Mouse (Mus musculus) ovary, postnatal 14 days (tissue): ENCODE measurements around the gene Mapre1.

Experiments
- DNase-seq: peaks from one replicate; pipeline ENCODE4 v3.0.0; 2022; ENCODE audit warnings: low spot score

The Mapre1 gene

DNA sequence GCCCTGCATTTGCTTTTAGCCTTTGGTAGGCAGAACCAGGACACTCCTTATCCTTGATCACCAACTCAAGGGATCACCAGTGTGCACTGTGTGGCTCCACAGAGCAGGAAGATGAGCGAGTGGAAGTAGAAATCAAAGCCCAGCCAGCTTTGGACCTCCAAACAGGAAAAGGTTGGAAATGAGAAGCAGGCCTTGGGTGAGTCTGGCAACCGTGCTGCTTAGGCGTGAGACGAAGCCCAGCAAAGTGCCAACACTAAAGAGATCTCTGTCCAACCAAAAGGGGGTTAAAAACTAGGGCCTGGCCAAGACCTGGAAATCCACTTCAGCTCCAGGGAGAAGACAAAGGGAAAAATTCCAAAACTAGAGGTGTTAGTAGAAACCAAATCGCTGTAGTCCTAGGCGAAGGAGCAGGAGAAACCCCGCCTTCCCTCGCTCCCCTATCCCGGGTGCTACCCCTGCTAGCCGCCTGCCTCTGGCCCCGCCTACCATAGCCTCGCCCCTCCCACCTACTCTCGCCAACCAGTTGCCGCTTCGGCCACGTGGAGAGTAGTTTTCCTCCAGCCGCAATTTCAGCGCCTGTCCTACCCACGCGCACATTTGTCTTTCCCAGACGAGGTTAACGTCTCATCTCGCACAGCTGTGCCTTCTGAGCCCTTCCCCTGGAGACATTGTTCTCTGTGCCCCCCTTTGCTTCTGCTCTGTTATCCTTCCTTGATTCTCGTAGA lies 37.7 kb downstream of the Mapre1 start:
- peak; percentile 68 for DNase-seq

DNA sequence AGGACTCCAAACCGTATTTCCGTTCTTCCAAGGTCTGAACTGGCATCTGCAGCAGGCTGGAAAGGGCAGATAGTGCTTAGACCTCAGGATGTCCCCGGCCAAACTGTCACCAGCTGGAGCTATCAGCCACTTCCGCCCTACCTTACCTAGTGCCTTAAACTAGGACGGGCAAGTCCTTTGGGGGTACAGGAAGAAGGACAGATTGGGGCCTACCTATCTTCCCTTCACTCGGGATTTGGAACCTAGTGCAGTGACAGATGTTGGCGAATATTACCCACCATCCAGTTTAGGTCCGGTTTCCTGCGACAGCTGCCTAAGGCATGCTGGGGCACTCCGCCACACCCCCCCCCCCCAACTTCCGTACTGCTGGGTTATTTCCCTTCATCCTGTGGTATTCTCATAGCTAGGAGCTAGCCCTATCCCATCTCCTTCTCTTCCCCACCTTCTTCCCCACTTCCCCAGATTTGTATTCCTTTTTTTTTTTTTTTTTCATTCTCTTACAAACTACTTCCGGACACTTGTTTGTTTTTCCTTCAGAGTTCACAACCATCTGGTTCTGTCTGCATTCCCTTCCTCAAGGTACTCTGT lies 38.4 kb downstream of the Mapre1 start, which contains the start of gene Efcab8:
Efcab8 (plus strand) TSS at position 538 of the 588 bp plus-strand sequence.
- no peak for DNase-seq

DNA sequence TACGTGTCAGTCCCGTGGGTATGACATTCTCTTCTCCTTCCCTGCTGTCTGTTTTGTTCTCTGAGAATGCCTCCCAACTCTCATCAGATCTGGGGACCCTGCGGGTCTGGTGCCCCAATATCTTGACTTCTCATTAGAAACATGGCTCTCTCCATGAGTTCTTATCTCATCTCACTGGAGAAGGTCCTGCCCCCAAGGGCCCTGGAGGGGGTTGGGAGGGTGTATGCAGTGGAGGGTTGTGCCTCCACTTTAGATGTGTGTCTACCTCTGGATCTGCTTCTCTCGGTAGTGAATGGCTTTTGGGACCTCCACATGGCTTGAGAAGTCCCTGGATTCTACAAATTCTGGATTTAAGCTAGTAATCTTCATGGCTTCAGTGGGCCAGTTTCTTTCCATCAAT lies 40.1 kb downstream of the Mapre1 start:
- DNase-seq: no peak

DNA sequence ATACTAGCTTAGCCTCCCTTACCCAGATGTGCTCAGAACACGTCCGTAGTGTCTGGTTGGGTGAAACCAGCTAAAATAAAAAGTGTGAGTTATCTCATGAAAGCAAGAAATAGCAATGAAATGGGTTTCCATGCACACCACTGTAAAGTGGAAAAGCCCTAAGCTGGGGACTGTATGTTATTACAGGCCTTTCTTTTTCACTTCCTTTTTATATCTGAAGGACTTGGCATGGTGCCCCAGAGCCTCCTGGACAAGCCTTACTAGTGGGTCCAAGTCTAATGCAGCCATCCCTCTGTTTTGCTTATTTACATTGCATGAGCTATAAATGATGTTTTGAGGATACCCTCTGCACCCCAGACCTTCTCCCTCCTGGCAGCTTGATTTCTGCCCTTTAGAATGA lies 43.6 kb downstream of the Mapre1 start:
- no peak for DNase-seq

DNA sequence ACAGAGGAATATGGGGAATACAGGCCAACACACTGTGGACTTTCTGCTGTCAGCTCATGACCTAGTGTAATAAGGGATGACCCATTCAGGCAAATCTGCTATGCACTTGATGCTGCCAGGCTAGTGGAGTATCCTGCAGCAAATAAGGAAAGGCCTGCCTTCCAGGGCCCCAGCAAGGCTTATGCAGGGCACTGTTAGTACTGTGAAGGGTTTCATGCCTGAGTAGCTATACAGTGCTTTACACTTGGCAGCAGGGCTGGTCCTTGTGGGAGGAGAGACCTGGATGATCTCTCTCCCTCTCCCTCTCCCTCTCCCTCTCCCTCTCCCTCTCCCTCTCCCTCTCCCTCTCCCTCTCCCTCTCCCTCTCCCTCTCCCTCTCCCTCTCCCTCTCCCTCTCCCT lies 52.3 kb downstream of the Mapre1 start:
- no peak for DNase-seq

DNA sequence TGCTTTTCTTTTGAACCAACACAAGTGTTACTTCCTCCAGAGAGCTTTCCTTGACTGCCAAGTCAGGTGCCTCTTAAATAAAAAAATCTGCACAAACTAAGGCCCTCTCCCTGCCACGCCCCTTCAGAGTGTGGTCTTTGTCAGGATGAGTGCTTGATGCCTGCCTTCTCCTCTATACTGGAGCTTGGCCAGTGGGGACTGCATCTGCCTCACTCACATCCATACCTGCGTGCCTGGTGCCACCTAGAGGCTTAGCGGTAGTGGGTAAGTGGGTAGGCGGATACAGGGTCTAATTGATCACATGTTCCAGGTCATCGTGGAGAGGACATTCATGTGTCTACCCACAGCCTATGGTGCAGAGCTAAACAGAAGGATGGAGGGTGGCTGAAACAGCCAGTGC lies 54.0 kb downstream of the Mapre1 start:
- no peak for DNase-seq

DNA sequence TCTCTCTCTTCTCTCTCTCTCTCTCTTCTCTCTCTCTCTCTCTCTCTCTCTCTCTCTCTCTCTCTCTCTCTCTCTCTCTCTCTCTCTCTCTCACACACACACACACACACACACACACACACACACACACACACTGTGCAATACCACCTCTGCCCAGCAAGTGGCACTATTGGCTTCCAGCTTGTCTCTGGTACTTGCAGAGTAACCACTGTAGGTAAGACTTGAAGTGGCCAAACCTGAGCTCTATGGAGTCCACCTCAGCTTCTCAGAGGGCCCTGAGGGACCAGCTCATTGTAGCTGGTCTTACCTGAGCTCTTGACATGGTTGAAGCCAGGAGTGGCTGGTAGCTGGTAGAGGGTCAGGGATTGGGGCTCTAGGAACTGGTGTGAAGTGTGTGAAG lies 66.4 kb downstream of the Mapre1 start:
- peak; percentile 47 for DNase-seq

DNA sequence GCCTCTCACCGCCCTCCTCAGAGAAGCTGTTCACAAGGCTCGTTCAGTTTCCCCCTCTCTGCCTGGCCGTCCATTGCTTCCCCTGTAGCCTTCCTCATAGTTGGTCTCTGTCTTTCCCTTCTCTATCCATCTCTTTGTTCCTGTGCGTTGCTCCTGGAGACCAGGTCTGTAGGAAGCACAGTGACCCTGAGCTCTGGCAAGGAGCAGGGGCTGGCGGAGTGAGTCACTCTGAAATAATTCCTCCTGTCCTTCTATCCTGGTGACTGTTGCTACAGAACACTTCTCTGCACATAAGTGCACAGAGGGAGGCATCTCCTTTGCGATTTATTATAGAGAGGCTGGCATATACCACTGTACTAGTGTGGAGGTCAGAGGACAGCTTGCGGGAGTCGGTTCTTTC lies 67.1 kb downstream of the Mapre1 start:
- DNase-seq: no peak

DNA sequence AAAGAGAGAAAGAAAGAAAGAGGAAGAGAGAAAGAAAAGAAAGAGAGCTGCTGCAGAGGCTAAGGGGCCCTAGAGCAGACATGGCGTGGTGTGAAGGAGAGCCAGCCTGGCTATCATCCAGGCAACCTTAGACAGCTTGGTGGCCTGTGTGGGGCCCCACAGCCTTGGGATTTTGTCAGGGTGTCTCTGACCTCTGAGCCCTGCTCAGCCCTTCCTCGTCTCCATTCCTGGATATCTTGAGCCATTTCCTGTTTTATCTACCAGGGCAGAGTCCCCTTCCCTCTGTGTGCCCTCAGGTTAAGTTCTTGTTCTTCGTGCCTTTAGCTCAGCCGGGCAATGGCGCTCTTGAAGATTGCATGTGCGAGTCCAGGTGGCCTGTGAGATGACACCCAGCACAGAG lies 67.8 kb downstream of the Mapre1 start:
- DNase-seq: no peak

DNA sequence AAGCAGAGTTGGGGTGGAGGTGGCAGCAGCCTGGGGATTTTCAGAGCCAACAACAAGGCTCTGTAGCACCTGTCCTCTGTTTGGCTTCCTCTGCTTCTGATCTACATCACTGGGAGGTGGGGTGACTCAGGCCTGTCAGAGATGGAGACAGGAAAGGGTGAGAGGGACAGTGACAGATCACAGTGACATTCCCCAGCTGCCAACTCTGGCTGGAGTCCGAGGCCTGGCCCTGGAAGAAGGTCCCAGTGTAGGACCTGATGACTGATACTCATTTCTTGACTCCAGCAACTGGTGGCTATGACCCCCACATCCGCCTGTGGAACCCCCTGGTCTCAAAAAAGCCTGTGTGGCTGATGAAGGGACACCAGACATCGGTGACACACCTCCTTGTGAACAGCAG lies 68.8 kb downstream of the Mapre1 start:
- no peak for DNase-seq

DNA sequence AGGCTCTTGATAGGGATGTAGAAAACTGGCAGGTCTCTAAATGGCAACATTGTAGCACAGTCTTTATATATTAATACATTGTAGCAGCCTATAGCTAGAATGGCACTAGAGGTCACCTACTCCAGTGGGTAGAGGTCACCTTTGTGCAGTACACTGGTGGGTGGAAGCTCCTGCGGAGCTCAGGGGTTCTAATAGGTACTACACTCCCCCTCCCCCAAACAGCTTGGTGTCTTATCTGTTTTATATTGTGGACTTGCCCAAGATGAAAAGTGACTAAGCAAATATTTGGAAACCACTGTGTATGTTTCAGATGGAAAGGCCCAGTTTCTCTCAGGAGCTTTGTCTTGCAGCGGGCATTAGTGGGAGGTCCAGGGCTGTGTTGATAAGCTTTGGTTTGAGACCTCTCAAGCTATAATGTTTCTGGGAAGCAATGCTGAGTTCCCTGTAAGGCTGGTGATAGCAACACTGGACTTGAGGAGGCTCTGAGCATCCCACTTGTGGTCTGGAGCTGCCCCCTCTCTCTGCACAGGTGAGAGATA lies 81.0 kb downstream of the Mapre1 start:
- no peak for DNase-seq
